Mouse (Mus musculus): ENCODE measurements around the gene Epb41l2.

The Epb41l2 gene

DNA sequence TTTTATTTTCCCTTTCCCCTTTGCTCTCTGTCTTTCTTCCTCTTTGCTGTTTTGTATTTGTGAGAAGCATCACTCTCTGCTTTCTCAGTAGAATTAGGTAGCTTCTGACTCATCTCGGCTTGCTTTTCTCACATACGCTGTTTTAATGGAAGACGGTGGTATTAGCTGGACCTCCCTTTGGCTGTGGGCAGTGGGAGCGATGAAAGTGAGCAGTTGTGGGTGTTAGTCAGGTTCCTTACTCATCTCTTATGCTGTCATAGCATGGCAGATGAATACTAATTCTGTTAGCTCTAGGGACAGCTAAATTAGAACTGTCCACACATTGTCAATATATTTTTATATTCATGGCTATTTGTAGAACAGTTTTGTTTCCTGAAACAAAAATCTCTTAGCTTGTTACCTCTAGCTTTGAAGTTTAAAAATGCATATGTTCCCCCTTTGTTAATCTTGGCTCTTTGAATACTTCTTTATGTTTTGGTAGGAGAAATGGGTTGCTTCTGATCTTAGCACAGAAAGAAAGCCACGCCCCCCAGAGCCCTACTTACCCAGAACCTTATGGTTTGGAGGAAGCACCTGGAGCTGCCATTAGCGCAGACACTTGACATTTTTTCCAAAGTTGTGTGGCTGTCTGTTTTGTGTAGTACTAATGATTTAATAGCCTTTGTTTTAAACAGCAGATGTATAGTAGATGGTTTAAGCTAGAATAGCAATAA, 78.1 kb downstream of the Epb41l2 start:
- no peak for DNase-seq

DNA sequence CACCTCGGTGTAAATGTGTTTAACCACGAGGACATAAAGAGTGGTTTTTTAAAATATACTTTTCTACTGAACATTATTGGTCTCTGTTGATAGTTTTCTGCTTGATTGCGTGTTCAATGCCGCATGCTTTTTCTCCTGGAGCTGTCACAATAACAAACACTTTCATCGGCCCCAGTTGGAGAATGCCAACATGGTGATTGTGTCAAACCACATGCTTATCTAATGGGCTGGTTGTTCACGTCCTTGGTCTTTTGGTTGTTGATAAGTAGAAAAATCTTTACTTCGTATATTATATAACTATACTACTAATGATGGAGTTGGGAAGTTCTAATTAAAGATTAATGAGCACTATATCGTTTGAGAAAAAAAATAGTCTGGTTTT, 78.7 kb downstream of the Epb41l2 start:
- DNase-seq, result no peak

DNA sequence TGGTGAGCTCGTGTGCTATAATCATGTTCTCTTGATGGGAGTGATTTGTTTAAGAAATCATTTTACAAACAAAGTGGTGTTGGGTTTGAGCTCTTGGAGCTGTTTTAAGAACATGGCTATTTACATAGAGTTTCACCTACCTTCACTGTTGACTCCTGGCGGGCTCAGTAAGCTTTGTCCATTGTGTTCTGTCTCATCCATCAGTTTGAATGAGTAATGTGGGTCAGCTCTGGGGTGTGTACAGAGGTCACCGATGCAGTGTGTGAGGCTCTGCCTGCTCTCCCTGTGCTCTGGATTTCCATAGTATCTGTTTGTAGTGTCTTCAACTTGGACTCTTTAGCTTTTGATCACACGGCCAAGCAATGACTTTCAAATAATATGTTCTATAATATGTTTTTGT, 79.6 kb downstream of the Epb41l2 start:
- no peak for DNase-seq

DNA sequence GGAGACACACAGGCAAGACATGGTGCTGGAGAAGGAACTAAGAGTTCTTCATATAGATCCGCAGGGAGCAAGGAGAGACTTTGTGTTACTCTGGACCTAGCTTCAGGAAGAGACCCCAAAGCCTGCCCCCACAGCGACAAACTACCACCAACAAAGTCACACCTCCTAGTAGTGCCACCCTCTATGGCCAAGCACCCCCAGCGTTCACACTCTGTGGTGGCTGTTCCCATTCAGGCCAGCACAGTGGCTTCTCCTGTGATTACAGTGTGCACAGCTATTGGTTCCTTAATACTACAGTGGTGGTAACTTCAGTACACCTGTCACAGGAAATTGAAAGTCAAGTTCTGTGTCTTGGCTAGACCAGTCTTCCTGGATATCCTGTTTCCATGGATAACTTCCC, 80.3 kb downstream of the Epb41l2 start:
- DNase-seq, result no peak

DNA sequence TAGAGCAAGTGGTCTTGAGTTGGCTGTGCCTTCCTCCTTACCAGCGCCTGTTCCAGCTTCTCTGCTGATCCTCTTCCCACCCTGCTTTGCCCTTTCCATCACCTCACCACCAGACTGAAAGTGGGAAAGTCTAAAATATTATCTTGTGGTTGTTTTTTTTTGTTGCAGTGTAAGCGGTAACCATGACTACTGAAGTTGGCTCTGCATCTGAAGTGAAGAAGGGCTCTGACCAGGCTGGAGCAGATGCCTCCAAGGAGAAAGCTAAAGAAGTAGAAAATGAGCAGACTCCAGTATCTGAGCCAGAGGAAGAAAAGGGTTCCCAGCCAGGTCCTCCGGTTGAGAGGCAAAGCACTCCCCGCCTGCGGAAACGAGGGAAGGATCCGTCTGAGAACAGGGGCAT, 81.8 kb downstream of the Epb41l2 start:
- DNase-seq, result no peak

DNA sequence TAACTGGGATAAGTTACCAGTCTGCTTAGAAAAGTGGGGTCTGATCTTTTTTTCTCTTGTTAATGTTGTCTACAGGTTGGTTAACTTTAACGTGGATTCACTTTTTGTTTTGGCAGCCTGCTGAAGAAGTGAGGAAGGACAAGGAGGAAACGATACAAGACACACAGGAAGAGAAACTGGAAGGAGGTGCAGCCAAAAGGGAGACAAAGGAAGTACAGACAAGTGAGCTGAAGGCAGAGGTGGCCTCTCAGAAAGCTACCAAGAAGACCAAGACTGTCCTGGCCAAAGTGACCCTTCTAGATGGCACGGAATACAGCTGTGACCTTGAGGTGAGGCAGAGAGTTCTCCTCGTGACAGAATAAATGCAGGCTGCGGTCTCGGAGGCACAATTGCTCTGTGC, 84.0 kb downstream of the Epb41l2 start:
- no peak for DNase-seq

DNA sequence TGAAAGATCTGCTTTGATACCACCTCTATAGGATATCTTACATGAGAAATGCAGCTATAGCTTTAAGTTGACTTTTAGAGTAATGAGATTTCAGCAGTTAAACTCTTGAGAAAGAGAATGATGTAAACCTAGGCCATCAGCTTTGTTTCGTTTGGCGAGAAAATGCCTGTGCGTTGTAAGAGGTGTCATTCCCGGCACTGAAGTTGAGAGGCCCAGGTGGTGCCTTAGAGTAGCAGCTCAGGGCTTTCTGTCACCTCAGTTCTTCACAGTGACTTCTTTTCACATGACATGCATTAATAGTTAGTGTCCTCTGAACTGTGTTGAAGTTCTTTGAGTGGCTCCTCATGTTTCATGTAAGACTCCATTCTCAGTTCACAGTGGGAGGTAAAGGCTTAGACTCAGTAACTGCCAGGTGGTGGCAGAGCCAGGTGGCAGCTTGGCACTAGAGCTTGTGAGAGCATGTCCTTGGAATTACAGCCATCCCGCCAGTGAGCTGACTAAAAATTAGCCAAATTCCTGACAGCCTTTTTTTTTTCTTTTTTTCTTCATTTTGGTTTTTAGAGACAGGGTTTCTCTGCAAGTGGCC, 84.7 kb downstream of the Epb41l2 start:
- no peak for DNase-seq

DNA sequence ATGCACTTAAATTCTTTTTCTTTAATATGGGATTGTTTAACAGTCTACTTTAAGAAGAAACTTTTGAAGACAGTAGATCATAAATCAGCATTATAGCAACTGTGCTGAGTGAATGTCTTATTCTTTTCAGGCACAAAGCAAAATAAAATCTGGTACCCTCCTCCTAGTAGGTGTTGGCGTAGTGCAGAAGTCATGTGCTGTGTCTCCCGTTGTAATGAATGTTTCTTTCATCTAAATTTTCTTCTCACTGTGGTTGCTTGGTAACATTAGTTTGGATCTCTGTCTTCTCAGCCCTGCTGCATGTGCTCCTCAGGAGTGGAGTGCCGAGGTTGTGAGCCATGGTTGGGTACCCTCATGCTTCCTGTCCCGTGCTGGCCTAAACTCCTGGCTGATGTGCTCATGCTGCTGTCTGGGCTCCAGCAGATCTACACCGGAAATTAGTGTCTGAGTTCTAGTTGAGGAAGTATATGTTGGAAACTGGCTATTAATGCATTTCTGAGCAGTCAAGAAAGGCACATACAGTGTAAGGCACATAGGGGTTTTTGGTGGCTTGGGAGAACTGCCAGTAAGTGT, 87.4 kb downstream of the Epb41l2 start:
- DNase-seq, result peak; percentile 56

DNA sequence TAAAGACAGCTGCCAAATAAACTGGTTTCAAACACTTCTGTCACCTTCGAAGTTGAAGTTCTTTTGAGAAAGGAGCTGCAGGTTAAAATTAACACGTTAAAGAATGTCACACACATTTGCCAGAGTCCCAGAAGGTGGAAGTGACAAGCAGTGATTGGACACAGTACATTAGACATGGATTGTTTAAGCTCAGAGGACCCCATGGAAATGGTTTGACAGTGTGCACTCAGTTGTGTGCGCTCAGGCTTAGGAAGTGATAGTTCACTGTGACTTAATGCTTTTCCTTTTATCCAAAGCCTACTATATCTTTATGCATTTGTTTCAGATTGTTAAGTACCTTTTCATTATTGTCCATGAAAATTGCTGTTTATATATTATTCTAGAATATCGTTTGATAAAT, 89.1 kb downstream of the Epb41l2 start:
- DNase-seq, result no peak

DNA sequence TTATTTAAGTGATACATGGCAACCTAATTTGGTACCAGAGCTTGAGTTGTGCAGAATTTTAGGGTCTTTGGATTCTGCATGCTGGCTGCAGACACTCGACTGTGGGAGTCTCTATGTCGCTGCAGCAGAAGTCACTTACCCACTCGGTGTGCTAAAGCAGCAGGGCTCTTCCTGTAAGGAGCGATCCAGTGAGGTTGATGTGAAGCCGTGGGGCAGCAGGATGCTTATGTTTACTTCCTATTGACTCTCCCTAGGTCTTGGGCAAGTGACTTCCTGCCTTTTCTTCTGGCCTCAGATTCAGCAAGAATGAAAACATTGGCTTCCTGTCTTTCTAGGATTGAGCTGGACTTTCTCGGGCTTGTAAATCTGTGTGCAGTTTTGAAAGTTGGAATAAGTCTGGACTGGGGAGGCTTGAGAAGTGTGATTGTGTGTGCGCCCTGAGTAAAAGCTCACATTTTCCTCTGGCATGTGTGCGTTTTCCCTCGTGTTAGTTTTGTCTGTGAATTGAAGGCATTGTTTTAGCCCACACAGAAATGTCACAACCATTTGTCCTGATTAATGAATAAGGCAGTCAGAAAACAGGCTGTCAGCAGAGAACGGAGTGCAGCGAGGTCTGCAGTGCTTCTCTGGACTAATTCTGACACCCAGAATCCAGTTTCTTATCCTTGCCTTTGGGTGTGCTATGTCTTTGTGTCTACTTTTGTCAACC, 89.9 kb downstream of the Epb41l2 start:
- DNase-seq, result peak; percentile 77

DNA sequence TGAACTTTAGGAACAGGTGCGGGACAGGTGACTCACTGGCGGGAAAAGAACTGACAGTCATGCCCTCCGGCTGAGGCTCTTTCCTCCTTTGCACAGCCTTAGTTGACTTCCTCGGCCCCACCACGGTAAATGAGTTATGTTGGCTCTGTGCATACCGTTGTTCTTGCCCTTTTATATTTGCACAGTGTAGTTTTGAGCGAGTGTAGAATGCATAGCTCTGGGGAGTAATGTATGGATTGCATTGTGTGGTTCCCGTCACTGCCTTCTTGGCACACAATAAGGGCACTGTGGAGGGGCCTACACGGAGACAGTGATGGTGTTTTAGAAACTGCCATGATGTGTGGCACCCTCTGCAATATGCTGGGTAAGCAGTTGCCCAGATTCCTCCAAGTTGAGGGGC, 93.6 kb downstream of the Epb41l2 start:
- DNase-seq, result no peak

DNA sequence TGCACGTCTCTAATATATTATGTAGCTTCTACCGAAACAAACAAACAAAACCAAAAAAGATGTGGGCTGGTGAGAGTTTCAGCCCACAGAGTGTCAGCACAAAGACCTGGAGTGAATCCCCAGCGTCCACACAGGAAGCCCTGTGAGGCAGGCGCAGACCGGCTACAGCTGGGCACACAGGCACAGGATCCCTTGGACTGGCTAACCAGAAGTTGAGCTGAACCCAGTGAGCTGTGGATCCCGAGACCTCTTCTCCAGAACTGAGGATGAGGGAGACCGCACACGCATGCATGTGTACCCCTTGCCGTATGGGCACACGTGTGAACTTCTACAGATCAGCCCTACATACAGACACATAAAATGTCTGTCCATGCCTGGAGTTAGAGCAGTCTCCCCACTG, 94.2 kb downstream of the Epb41l2 start:
- no peak for DNase-seq

DNA sequence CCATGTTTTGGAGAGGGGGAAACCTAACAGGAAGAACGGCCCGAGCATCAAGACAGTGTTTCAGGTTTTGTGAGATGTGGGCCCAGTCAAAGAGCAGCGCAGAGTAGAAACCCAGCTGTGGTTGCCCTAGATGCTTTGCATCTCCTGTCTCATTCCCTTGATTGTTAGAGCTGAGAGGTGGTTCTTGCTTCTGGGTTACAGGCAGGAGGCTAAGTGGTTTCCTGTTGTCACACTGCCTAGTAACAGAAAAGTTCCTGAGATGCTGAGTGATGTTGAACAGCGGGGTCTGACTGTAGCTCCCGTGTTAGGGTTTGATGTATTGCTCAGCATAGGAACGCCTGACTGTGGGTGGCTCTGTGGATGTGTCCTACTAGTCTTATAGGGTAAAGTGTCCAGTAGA, 97.5 kb downstream of the Epb41l2 start:
- DNase-seq, result no peak

DNA sequence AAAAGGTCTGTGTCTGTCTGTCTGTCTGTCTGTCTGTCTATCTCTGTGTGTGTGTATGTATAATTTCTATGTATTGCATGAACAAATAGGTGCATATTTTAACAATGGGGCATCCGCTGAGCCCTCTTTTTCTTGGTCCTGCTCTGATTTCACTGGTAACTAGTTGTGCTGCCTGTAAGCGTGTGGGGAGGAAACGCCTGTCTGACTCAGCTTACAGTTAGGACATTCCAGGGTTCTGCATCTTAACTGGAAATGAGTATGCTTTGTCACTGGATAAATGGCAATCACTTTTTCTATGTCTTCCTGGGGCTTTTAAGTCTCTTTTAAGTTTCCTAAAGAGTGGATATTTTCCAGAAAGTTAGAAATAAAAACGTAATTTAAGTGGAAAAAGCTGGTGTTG, 98.4 kb downstream of the Epb41l2 start:
- DNase-seq, result no peak

DNA sequence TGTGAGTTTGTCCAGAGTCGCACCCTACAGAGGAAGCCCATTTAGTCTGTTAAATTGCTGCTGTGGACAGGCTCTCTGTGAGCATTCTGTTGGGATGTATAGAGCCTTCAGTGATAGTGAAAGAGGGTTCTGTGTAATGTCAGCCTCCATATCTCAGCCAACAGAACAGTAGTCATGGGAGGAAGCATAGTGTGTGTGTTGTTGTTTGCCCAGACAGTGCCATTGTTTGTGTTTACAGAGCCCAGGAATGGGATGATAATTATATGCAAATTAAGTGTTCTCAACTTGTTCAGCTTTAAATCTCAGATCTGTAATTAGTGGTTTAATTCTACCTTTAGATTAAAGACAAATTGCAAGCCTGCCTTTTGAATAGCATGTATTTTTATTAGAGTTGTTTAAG, 102.2 kb downstream of the Epb41l2 start:
- no peak for DNase-seq

DNA sequence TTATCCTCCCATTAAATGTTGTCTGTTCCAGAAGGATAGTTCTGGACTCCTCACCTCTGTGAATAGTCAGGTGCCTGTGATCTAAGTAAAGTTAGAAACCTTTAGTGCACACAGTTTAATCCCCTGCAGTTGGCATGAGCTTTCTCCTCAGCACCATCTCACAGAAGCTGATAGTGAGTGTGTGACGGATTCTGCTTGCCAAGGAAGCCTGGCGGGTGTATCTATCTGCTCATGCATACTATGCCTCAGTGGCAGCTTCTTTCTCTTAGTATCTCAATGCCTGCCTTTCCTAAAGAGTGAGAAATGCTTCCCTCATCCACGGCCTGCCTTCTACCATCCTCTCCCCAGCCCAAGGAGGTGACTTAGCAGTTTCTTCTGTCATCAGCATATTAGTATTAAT, 103.1 kb downstream of the Epb41l2 start:
- DNase-seq, result no peak

DNA sequence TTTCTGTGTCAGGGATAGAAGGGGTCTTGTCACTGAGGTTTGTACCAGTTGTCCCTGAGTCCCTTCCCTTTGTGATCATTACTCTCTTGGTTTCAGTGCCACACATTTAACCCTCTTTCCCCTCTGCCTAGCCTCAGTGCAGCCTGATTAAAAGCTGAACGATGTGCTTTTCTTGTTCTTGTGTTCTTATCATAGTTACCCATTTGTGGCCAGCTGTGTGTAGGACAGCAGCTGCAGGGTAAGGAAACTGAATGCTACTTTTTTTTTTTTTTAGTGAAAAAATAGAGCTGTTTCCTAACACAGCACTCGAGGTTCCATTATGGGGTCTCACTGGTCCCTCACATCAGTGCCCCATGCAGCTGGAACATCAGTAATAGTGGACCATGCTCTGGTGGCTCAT, 106.9 kb downstream of the Epb41l2 start:
- DNase-seq, result no peak

DNA sequence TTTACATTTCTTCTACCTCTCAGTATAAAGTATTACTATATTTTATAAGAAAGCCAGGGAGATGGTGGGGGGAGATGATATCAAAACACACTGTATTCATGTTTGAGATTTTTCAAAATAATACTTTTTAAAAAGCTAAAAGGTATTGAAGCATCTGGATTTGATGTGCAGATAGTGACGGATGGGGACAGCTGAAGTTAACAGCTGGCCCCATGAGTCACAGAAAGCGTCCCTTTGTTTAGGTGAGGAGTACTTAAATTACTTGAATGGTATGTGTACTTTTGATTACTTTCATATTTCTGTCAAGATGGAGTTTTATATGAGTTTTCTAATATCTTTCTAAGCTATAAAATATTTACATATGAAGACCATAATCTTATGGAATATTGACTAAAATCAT, 112.3 kb downstream of the Epb41l2 start:
- DNase-seq, result no peak

DNA sequence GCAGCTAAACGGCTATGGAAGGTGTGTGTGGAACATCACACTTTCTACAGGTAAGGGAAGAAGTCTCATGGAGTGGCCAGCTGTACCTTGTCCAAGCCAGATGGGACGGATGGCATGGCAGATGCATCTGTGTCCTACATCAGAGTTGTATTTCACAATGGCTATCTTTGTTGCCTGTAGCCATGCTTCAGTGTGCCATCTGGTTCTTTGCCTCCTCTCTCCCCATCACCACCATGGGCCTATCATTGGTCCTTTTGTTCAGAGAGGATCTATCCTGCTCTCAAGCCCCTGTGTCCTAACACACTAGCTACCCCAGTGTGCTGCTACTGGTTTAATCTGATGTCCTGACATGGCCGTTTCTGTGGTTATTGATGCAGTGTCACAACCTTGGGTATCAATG, 120.1 kb downstream of the Epb41l2 start:
- DNase-seq, result no peak

DNA sequence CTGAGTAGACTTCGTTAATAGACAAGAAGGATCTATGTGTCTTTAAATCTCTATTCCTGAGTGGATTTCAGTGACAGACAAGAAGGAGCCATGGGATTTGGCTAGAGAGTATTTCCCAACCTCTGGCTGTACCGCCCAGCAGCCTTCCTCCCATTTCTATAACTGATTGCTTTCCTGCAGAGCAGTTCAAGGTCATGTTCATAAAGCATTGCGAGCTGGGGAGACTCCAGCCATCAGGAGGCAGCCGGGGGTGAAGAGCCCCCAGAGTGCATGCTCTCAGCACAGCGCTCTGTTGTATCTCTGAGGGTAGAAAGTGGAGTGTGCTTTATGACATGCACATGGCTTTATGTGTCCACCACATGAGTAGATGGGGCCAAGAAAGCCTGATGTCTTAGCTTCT, 123.2 kb downstream of the Epb41l2 start:
- no peak for DNase-seq

DNA sequence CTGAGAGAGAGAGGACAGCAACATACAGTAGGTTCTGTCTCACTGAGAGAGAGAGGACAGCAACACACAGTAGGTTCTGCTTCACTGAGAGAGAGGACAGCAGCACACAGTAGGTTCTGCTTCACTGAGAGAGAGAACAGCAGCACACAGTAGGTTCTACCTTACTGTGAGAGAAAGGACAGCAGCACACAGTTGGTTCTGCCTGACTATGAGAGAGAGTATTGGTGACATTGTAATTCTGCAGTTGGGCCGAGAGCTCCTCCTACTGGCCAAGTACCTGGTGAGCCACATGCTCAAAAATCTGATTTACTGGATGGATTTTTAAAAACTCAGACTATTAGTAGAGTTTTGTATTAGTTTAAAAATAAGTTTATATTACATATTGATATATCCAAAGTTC, 128.9 kb downstream of the Epb41l2 start:
- DNase-seq, result peak; percentile 90

DNA sequence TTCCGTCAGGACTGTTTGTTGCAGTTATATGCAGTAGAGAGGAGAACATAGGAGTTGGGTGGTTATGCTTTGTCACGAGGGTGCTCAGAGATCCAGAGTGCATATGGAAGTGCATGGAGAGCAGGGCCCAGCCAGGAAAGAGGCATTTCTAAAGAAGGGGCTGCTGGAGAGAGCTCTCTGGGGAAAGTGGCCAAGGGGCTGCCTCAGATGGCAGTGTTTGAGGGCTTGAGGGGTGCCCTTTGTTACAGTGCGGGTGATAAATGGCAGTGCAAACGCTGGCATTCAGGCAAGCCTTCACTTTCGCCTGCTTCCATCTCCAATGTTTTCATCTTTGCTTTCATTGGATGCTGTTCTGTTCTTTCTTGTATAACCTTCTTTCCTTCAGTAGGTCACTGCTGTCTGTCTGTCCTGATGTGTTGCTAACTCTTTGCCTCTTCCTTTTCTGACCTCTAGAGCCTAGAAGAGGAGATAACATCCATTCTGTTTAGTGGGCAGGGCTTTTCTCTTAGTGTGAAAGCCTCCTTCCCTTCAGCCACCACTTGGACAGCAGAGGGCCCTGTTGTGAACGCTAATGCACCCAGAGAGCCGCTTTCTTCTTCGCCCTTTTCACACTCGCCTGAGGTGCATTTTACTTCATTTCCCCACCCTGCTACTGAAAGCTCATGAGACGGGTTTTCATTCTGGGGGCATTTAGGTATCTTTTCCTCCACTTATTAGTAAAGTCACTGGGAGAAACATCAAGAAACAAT, 139.9 kb downstream of the Epb41l2 start:
- no peak for DNase-seq

DNA sequence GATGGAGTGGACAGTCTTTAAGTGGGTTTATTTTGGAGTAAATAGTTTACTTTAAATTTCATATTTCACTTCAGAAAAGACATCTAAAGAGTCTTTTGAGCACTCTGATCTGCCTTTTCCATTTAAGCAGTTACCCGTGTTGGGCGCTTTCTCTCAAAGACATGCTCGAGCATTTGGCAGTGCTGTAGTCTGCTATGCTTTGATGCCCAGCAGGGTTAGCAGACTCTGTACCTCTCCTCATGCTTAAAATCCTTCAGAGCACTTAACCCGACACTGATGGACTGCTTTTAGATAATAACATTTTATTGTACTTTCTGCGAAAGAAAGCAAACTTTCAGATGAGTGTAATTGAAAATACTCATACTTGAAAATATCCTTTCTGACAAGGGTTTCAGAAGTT, 143.7 kb downstream of the Epb41l2 start:
- DNase-seq, result no peak

Measured in lung, postnatal 36 days (tissue).